Mouse (Mus musculus): Measurements from ENCODE around the gene Xdh. TPM values are rescaled to one million over a fixed set of nuclear protein-coding genes. Genes with fewer than 3 reads are reported as not detected.

Gene Xdh
- 3.3 and 4.1 TPM in 2 replicates for polyA plus RNA-seq (2015; fragmentation: Nextera tagmentation; extraction: Ambion mirVana)

DNA sequence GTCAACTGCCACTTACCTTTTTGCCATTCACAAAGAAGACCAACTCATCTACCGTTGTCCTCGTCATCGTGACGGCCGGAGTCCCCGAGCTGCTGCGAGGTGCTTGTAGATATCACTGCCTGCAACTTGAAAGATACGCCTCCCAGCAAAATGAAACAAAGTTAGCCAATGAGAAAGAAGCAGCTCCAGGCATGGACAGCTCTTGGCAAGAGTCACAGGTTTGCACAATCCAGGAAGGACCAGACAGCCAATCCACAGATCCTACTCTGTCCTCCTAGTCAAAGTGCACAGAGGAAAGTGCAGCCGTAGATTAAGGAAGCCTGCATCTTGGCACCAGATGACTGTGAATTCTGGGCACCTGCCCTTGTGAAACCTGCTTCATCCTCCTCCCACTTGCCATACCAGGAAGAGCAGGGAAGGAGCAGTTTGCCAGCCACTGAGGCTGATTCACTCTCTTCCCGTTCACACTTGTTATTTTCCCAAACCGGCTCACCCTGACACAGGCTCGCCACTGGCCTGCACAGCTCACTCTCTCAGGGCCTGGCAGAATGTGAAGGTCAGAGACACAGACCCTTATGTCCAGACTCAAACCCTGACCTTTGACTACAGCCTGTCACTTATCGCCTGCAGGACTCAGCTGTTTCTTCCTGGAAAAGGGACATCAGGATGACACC, at the start of gene Xdh:
Gene Xdh (minus strand): TSS at position 135 of the 674 bp plus-strand sequence.
- Histone ChIP-seq H3K4me2 (ENCODE audit: low read depth, low read length) (0 out of 2 replicates have a peak within 1 kb of the TSS, but pooled peaks have one; percentile 14), H3K4me1 (ENCODE audit: control insufficient read depth, insufficient read depth, low read length) (0 out of 2 replicates have a peak, but pooled peaks cover 4% of the 10 kb centered on the region), H3K27ac (ENCODE audit: low read length) (no peak within 1 kb of the TSS; the same call in 1 of the 2 replicates), H3K9me3 (ENCODE audit: control insufficient read depth, low read length) (no peaks in the 10 kb centered on the region), H3K36me3 (ENCODE audit: control insufficient read depth, insufficient read depth, low read length) (no peaks in the 10 kb centered on the region), H3K9ac (ENCODE audit: low read depth, low read length) (no peak within 1 kb of the TSS), H3K27me3 (replicated peaks; ENCODE audit: control insufficient read depth, insufficient read depth, low read length) (no peaks in the 10 kb centered on the region), H3K4me3 (ENCODE audit: low read length) (no peak within 1 kb of the TSS)
- WGBS, result 72% methylated on average over 13 of the region's 13 CpGs
- ATAC-seq, result peak; percentile 98

- no peak overlapping the region for H3K4me2 ChIP-seq (ENCODE audit: low read depth, low read length)
- no peak overlapping the region for H3K9ac ChIP-seq (ENCODE audit: low read depth, low read length)
- no peaks in the 10 kb centered on the region for H3K4me1 ChIP-seq (ENCODE audit: control insufficient read depth, insufficient read depth, low read length)
- no peak; the same call in 1 of the 2 replicates for ATAC-seq
- H3K36me3 ChIP-seq (ENCODE audit: control insufficient read depth, insufficient read depth, low read length), result no peaks in the 10 kb centered on the region
- no peak overlapping the region for H3K4me3 ChIP-seq (ENCODE audit: low read length)
- WGBS, result 80% methylated on average over 13 of the region's 13 CpGs
- H3K27me3 ChIP-seq (replicated peaks; ENCODE audit: control insufficient read depth, insufficient read depth, low read length), result no peaks in the 10 kb centered on the region
- H3K27ac ChIP-seq (ENCODE audit: low read length), result no peak overlapping the region
- H3K9me3 ChIP-seq (ENCODE audit: control insufficient read depth, low read length), result no peaks in the 10 kb centered on the region
Observed at GRCm38 (mm10) chr17:73995907-73996645, 46.1 kb upstream of the Xdh start.

DNA sequence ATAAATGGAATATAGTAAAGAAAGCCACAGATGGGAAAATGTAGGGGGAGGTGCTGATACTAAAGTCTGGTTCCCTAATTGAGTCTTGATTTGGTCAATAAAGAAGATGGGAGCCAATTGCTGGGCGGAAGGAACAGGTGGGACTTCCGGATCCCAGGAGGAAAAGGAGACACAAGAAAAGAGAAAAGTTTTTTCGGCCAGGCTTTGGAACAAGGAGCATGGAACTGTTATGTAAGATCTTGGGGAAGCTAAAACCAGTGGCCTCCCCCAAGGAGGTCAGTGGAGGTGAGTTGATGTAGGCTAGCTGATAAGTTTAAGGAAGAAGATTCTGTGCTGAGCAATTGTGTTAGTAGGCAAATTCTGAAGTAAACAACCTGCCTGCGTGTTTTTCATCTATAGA, 41.3 kb upstream of the Xdh start:
- no peak overlapping the region for H3K27ac ChIP-seq (ENCODE audit: low read length)
- H3K27me3 ChIP-seq (replicated peaks; ENCODE audit: control insufficient read depth, insufficient read depth, low read length), result no peaks in the 10 kb centered on the region
- 88% methylated on average over 4 of the region's 4 CpGs for WGBS

DNA sequence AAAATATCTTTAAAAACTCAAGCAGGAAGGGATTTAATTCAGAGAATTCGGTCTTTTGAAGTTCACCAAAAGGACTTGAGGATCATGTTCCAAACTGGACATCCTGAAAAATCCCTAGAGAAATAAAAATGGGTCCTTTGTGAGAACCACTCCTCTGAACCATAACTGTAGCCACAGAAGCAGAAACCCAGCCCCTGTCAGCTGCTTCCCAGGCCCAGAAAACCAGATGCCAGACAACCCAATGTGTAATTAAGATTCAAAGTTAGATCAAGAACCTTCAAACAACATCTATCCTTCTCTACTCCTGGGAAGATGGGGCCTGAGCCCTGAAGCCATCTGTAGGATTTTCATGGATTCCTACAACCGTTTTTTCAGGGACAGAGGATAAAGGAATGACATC, 36.6 kb upstream of the Xdh start:
- ATAC-seq, result no peak
- no peaks in the 10 kb centered on the region for H3K9me3 ChIP-seq (ENCODE audit: control insufficient read depth, low read length)
- H3K36me3 ChIP-seq (ENCODE audit: control insufficient read depth, insufficient read depth, low read length), result no peaks in the 10 kb centered on the region
- H3K9ac ChIP-seq (ENCODE audit: low read depth, low read length), result no peak overlapping the region
- WGBS, result 84% methylated on average over 2 of the region's 2 CpGs
- H3K27ac ChIP-seq (ENCODE audit: low read length), result no peak overlapping the region
- H3K4me2 ChIP-seq (ENCODE audit: low read depth, low read length), result no peak overlapping the region
- no peaks in the 10 kb centered on the region for H3K4me1 ChIP-seq (ENCODE audit: control insufficient read depth, insufficient read depth, low read length)
- H3K4me3 ChIP-seq (ENCODE audit: low read length), result no peak overlapping the region
- no peaks in the 10 kb centered on the region for H3K27me3 ChIP-seq (replicated peaks; ENCODE audit: control insufficient read depth, insufficient read depth, low read length)

More for the DNA sequence above, 41.3 kb upstream of the Xdh start:
- no peaks in the 10 kb centered on the region for H3K36me3 ChIP-seq (ENCODE audit: control insufficient read depth, insufficient read depth, low read length)
- no peak overlapping the region for H3K4me2 ChIP-seq (ENCODE audit: low read depth, low read length)
- H3K9ac ChIP-seq (ENCODE audit: low read depth, low read length), result no peak overlapping the region
- H3K9me3 ChIP-seq (ENCODE audit: control insufficient read depth, low read length), result no peaks in the 10 kb centered on the region
- H3K4me1 ChIP-seq (ENCODE audit: control insufficient read depth, insufficient read depth, low read length), result no peaks in the 10 kb centered on the region
- no peak overlapping the region for H3K4me3 ChIP-seq (ENCODE audit: low read length)
- ATAC-seq, result no peak

DNA sequence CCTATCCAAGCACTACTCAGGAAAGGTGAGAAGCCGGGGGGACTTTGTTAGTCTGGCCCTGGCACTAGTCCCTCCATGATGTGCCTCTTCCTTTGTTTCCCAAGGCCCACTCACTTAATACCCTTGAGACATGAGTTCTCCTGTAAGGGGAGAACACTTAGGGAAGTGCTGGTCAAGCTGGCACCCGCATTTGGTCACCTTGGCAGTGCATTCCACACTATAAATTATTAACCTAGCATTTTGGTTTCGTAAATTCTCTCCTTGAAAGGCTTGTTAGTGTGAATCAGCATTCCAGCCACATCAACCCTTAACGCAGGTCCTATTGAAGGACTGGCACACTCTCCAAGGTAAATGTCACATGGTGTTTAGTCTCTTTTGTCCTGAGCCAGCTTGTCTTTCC, 35.9 kb upstream of the Xdh start:
- Histone ChIP-seq H3K9ac (ENCODE audit: low read depth, low read length) (no peak overlapping the region), H3K27ac (ENCODE audit: low read length) (no peak overlapping the region), H3K36me3 (ENCODE audit: control insufficient read depth, insufficient read depth, low read length) (no peaks in the 10 kb centered on the region), H3K4me2 (ENCODE audit: low read depth, low read length) (no peak overlapping the region), H3K9me3 (ENCODE audit: control insufficient read depth, low read length) (no peaks in the 10 kb centered on the region), H3K4me1 (ENCODE audit: control insufficient read depth, insufficient read depth, low read length) (no peaks in the 10 kb centered on the region), H3K27me3 (replicated peaks; ENCODE audit: control insufficient read depth, insufficient read depth, low read length) (no peaks in the 10 kb centered on the region), H3K4me3 (ENCODE audit: low read length) (no peak overlapping the region)
- no peak for ATAC-seq
- 75% methylated on average over 4 of the region's 4 CpGs for WGBS

- Histone ChIP-seq H3K27me3 (replicated peaks; ENCODE audit: control insufficient read depth, insufficient read depth, low read length) (no peaks in the 10 kb centered on the region), H3K4me3 (ENCODE audit: low read length) (no peak overlapping the region), H3K27ac (ENCODE audit: low read length) (no peak overlapping the region), H3K9me3 (ENCODE audit: control insufficient read depth, low read length) (no peaks in the 10 kb centered on the region), H3K9ac (ENCODE audit: low read depth, low read length) (no peak overlapping the region), H3K36me3 (ENCODE audit: control insufficient read depth, insufficient read depth, low read length) (no peaks in the 10 kb centered on the region), H3K4me2 (ENCODE audit: low read depth, low read length) (no peak overlapping the region), H3K4me1 (ENCODE audit: control insufficient read depth, insufficient read depth, low read length) (no peaks in the 10 kb centered on the region)
- 21% methylated on average over 4 of the region's 4 CpGs for whole genome bisulfite sequencing
- ATAC-seq, result no peak
Observed at GRCm38 (mm10) chr17:73984508-73984907, 34.5 kb upstream of the Xdh start.

GRCm38 (mm10) chr17:73982871-73983270, 32.9 kb upstream of the Xdh start:
- Histone ChIP-seq H3K4me3 (ENCODE audit: low read length) (no peak overlapping the region), H3K4me2 (ENCODE audit: low read depth, low read length) (no peak overlapping the region), H3K27ac (ENCODE audit: low read length) (no peak overlapping the region), H3K9me3 (ENCODE audit: control insufficient read depth, low read length) (no peaks in the 10 kb centered on the region), H3K9ac (ENCODE audit: low read depth, low read length) (no peak overlapping the region), H3K27me3 (replicated peaks; ENCODE audit: control insufficient read depth, insufficient read depth, low read length) (no peaks in the 10 kb centered on the region), H3K36me3 (ENCODE audit: control insufficient read depth, insufficient read depth, low read length) (no peaks in the 10 kb centered on the region), H3K4me1 (ENCODE audit: control insufficient read depth, insufficient read depth, low read length) (no peaks in the 10 kb centered on the region)
- no peak for ATAC-seq
- 82% methylated on average over 1 of the region's 1 CpGs for WGBS

- Histone ChIP-seq H3K9me3 (ENCODE audit: control insufficient read depth, low read length) (no peaks in the 10 kb centered on the region), H3K27me3 (replicated peaks; ENCODE audit: control insufficient read depth, insufficient read depth, low read length) (no peaks in the 10 kb centered on the region), H3K4me3 (ENCODE audit: low read length) (no peak overlapping the region), H3K4me2 (ENCODE audit: low read depth, low read length) (no peak overlapping the region), H3K9ac (ENCODE audit: low read depth, low read length) (no peak overlapping the region), H3K27ac (ENCODE audit: low read length) (no peak overlapping the region), H3K36me3 (ENCODE audit: control insufficient read depth, insufficient read depth, low read length) (no peaks in the 10 kb centered on the region), H3K4me1 (ENCODE audit: control insufficient read depth, insufficient read depth, low read length) (no peaks in the 10 kb centered on the region)
- no peak for ATAC-seq
Observed at GRCm38 (mm10) chr17:73976066-73976465, 26.1 kb upstream of the Xdh start.

DNA sequence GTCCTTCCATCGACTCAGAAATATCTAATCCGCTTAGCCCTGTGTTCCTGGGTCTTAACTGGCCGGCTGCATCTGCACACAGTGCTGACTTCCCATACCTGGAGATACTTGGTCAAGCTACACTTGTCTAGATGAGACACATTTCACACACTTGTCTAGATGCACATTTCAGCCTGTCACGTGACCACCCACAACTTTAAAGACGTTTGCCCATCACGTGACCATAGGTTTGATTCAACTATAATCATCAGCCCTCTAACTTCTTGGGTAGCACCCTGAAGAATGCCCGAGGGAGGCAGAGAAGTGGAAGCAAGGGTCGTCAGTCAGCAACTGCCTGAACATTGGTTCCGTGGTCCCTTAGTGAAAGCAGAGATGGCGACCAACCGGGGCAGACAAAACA, 22.7 kb upstream of the Xdh start:
- no peaks in the 10 kb centered on the region; the same call in none of the 2 replicates for H3K4me1 ChIP-seq (ENCODE audit: control insufficient read depth, insufficient read depth, low read length)
- H3K9ac ChIP-seq (ENCODE audit: low read depth, low read length), result no peak overlapping the region
- H3K27me3 ChIP-seq (replicated peaks; ENCODE audit: control insufficient read depth, insufficient read depth, low read length), result no peaks in the 10 kb centered on the region
- H3K4me2 ChIP-seq (ENCODE audit: low read depth, low read length), result no peak overlapping the region
- no peaks in the 10 kb centered on the region for H3K9me3 ChIP-seq (ENCODE audit: control insufficient read depth, low read length)
- H3K36me3 ChIP-seq (ENCODE audit: control insufficient read depth, insufficient read depth, low read length), result no peaks in the 10 kb centered on the region
- no peak overlapping the region for H3K27ac ChIP-seq (ENCODE audit: low read length)
- no peak overlapping the region for H3K4me3 ChIP-seq (ENCODE audit: low read length)
- WGBS, result 90% methylated on average over 11 of the region's 11 CpGs
- ATAC-seq, result no peak
